Mouse (Mus musculus): ENCODE results near the gene Macrod1.

Gene Macrod1

DNA sequence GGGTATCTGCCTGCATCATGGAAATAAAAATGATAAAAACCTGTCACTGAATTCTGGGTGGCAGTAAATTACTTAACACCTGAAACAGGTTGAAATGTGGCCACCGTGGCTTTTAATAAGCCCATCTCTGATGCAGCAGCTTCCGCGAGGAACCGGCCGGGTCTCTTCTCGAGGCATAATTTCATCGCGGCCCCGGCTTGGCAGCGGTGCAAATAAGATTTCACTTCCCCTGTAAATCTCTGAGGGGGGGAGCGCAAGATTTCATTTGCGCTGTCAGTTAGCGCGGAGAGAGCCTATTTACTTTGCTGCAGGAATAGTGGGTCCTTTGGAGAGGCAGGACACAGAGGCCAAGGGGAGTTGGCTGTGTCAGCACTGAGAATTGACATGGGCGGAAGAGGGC lies 28.1 kb downstream of the Macrod1 start:
- DNase-seq = no peak

DNA sequence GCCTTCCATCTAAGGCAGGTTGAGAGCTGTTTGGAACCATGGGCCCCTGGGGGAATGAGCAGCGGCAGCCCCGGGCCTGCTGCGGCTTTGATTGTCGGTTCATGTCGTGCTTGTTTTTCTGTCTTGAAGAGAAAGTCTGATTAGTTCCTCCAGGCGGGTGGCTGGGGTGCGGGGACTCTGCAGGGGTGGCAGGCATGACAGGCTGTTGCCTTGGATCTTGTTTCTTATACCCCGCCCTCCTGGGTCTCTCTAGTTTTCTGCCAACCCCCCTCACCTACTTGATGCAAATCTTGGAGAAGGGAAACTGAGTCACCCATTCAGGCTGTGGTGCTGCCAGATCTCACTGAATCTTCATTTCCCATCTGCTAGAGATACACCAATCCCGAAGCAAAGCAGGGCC lies 31.9 kb downstream of the Macrod1 start:
- no peak for DNase-seq

DNA sequence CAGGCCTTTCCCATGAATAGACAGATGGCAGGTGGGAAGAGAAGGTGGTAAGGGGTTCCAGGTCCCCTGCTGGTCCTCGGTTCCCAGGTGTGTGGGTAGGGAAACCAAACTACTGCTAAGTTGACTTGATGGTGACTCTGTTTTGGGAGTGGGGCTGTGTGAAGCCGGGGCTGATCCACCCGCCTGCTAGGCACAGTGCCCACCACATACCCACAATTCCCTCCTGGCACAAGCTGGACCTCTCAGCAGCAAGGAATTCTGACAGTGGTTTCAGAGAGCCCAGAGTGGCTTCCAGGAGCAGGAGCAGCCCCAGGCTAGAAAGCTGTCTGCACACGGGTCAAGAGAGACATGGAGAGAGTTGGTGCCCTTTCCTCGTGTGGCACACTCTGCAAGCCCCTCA lies 32.4 kb downstream of the Macrod1 start:
- DNase-seq = no peak

DNA sequence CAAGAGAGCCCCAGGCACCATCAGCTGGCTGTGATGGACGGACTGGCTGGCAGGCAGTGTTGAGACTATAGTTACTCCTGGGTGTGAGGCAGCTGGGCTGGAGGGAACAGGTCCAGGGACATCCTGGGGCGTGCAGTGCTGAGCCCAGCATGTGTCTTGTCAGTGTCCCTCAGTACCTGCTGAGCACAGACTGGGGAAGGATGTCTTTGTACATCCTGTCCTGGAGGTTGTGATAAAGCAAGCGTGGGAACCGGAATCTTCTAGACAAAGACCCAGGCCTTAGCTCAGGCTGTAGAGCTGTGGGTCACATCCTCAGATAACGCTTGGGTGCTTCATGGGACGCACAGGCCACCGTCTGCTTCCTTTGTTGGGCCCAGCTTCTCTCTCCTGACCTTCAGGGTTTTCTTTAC lies 33.2 kb downstream of the Macrod1 start:
- DNase-seq = no peak

DNA sequence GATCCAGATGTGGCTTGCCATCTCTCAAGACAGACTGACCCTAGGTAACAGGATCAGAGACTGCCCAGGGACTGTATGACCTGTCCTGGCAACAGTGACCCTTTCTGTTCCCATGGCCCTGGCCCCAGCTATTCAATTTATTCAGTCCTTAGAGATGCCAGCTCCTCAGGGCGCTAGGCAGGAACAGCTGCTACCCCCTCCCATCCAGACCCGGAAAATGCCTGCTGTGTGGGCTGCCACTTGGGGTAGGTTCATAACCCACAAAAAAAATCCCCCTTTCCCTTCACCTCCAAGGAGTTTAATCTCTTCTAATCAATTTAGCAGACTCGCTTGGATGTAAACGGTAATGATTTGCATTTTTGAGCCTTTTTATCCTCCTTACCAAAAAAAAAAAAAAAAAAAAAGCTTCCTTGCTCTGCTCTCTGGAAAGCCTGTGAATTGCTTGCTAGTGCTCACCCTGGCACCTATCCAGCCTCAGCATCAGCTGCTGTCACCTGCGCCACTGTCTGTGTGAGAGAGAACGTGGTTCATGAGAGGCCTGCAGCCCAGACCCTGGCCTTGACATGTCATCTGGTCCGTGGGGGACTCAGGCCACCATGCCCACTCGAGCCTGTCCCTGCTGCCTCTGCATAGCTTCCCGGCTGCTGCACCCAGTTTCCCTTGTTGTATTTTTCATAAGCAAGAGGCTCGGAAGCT lies 33.9 kb downstream of the Macrod1 start:
- DNase-seq = peak; percentile 60

DNA sequence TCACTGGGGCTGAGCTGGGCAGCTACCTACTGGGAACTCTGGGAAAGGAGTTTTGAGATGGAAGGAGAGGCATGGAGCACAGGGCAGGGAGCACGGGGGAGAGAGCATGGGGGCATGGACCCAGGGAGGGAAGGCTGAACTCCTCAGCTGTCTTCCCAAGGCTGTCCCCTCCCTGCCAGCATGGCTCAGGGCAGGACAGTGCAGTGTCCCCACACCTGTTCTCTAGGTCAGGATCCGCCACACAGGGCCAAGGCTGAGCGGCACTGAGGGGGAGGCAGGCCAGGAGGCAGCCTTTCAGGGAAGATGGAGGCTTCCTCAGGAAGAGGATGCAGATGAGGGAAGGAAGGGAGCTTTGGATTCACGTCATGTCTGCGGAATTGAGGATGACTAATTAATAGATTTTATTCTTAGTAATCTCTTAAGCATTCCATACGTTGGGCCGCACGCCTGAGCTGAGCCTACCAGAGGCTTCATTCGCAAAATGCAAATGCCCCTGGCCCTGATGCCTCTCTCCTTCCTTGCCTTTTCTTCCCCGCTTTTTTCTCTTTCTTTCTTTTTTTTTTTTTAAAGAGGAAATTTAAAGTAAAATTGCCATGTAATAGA lies 34.9 kb downstream of the Macrod1 start:
- DNase-seq = no peak

DNA sequence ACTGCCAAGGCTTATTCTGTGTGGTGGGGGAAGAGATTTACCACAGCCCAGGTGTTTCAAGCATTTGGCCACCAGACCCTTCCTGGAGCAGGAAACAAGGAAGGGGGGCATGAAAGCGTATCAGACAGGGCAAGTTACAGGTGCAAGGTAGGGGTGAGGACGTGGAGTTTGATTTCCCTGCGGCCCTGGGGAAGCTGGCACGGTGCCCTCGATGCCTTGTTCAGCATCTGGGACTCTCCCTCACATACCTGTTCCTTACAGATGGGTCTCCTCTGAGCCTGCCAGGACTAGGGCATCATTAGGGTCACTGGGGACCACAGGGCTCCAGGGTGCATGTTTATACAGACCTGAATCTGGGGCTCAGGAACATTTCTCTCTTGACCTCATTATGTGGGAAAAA lies 36.1 kb downstream of the Macrod1 start:
- no peak for DNase-seq

DNA sequence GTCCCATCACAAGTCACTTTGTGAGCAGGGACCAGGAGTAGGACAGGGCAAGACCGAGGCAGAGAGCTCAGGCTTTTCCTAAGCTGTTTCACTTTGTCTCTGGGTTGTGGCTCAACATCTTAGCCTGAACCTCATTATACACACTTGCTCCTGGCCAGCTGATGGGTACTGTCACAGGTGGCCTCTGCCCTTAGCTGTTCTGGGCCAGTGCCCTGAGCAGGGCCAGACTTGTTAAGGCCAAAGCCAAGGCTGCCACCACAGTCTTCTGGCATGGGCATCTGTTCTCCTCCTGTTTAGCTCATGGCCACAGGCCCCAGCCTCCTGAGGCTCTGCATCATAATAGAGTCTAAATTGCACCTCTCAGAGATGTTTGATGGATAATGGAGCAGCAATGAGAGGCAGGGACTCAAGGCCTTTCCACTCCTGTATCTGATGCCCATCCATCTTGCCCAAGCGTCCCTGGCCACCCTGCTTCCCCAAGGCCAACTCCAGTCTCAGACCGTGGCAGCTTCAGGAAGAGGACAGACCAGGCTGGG lies 43.1 kb downstream of the Macrod1 start:
- DNase-seq = no peak

DNA sequence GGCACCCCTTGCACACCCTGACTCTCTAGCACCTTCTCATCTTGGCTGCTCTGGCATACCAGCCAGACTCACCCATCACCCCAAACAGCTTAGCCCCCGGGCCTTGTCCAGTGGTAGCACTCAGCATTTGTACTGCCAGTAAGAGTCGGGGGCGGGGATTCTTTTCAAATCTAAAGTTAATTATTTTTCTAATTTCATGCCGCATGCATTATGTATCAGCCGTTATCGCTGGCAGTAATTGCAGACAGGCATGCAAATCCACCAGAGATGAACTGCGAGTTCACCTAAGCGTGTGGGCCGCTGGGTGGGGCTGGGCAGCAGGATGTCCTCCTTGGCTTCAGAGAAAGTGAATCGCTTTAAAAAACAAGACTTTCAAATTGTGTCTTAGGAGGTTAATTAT lies 45.4 kb downstream of the Macrod1 start:
- DNase-seq = no peak

DNA sequence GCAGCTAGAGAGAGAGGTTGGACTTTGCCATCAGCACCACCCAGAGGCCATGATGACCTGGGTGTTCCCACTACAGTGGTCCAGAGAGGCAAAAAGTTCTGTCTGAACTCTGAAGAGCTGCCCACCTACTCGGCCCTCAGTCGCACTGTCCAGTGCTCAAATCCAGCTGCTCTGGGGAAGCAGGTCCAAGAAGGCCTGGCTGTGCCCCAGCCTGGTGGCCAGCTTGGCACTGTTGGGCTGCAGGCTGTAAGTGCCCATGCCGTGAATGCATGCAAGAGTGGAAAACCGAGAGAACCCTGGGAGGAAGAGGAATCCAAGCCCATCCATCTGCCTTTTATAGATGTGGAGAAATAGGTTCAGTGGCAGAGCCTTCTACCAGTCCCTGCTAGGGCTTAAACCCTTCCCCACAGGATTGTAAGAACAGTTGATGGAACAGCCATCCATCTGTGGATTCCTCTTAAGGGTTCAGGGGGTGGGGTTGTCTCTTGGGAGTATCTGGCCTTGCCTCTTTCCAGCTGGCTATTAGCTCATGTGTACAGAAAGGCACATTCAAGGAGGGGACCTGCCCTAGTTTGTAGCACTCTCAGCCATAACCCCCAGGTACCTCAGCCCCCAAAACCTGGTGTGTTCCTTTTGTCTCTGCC lies 46.9 kb downstream of the Macrod1 start:
- DNase-seq = no peak

DNA sequence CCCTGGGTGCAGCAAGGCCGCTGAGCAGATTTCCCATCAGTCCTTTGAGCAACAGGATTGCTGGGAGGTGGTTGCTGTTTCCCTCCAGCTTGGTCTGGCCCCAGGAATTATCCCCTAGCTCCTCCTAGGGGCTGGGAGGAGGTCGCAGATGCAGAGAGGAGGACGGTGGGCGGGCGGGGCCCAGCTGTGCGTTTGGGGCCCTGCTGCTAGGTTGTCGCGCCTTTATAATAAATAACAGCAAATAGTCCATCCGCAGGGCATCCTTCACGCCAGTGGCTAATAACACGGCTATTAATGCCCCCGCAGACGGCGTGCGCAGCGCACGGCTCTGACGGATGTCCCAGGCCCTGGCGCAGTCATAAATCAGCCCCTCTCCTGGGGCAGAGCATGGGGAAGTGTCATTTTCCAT lies 47.4 kb downstream of the Macrod1 start:
- no peak for DNase-seq

DNA sequence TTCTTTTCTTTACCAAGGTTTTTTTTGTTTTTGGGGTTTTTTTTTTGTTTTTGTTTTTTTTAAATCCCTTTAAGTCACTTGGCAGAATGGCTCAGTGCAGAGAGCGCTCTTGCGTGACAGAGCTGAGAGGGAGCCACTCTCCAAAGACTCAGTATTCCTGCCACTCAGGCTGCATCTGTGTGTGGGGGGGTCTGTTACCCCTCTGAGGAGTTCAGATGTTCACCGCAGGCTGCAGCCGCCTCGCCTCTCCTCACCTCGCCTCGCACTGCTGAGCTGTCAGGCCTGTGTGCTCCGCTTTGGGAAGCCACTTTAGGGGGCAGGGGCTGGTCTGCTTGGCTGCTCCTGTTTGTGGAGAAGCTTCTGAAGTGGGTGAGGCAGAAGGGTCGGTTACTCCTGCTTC lies 48.9 kb downstream of the Macrod1 start, which contains the start of gene Flrt1:
Gene Flrt1 (minus strand): TSS at position 186 of the 400 bp plus-strand sequence.
- DNase-seq = no peak

DNA sequence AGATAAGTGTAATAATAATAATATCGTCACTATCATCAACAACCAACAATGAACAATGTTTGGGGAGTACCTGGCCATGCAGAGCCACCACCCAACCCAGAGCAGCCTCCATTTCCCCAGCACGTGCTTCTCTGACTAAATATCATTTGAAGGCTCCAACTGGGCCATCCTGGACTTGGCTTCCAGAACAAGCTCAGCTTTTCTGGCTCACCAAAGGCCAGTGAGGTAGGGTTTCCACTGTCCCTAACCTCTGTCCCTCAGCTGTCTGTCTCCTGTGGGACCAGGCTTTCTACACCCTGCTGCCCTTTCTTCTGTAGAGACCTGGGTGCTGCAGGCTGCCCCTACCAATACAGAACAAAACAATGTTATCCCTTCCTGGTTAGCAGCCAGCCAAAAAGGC lies 50.0 kb downstream of the Macrod1 start:
- no peak for DNase-seq

DNA sequence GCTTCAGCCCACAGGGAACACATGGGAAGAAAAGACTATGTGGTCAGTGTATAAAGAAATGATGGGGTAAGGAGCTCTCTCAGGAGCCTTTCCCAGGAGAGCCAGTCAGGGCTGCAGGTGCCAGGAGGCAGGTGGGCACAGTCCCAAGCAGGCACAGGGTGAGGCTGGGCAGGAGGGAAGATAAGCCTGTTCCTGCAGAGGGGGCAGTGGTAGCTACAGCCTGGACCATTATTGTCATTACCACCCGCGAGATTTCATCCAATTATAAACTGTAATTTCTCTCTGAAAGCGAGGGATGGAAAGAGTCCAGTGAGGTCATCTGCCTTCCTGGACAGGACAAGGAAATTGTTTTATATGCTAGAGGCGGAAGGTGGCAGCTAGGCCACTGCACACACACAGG lies 50.6 kb downstream of the Macrod1 start:
- no peak for DNase-seq

DNA sequence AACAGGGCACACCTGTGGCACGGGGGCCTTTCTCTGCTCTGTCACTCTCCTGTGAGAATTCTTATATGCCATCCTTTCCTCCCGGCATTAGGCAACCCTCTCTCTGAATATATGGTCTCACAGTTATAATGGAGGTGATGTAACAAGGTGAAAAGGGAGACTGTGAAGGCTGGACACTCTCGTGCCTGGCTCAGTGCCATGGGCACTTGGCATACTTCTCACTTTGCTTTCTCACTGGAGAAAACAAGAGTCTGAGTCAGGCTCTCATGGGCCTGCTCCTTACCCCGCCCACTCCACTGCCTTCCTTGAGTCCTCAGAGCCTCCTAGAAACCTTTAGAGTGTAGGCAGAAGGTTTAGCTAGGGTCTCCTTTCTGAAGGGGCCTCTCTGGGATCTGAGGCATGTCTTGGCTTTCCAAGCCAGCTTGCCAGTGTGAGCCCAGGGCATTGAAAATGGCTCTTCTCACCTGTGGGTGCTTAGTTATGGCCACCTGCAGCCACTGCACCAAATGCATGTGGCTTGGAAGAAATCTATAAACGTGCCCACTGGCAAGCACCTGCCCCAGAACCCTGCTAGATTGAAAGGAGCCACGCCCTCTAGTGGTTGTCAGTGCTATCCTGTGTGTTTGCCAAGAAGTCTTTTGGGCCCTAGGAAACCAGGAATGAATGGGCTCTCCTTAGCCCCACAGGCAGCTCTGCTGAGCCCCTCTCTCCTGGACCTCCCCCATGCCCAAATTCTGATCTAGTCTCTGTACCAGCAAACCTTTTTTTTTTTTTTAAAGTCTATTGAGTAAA lies 51.7 kb downstream of the Macrod1 start:
- DNase-seq = no peak

DNA sequence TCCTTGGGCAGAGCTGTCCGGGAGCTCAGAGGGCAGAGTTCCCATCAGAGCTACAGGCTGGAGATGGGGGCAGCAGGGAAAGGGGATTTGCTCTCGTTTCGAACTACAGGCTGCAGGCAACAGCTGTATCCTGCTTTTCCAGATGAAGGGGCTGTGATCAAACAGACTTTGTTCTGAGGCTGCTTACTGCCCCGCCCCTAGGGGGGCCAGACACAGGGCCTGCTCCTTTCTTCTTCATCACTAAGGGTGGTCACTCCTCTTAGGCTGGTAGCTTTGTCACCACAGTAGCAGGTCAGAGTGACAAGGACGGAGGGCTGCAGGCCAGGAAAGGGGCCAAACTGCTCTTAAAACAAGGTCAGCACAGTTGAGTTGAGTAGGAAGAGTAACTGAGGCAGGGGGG lies 53.5 kb downstream of the Macrod1 start:
- no peak for DNase-seq

DNA sequence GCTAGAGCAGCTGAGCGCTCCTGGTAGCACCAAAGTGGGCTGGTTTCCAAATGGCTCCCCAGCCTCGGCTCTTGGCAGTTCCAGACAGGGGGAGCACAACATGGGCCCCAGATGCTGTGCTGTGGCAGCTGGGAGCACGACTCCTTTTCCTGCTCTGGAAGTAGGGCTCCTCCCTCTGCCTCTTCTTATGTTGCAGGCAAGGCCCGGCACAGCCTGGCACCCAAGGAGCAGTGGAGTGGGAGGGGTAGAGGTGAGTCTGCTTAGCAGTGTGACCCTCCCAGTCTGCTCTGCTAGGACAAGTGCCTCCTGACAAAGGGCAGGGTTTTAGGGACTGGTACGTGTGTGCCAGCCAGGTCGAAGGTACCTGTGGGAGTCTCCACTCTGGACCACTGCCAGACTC lies 54.3 kb downstream of the Macrod1 start:
- DNase-seq = no peak

DNA sequence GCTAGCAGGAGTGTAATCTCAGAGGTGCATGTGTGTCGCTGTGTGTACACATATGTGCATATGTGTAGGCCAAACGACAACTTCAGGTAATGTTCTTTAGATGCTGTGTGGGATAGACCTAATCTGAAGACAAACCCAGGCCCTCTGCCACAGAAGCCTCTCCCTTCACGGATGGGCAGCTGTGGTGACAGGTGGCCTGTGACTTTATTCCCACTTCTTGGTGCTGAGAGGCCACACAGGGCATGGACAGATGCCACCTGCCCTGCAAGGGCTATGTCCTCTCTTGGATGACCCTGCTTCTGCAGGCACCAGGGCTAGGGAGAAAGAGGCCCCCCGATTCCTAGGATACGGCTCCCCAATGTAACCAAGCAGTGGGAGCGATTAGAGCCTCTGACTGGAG lies 54.7 kb downstream of the Macrod1 start:
- DNase-seq = no peak

DNA sequence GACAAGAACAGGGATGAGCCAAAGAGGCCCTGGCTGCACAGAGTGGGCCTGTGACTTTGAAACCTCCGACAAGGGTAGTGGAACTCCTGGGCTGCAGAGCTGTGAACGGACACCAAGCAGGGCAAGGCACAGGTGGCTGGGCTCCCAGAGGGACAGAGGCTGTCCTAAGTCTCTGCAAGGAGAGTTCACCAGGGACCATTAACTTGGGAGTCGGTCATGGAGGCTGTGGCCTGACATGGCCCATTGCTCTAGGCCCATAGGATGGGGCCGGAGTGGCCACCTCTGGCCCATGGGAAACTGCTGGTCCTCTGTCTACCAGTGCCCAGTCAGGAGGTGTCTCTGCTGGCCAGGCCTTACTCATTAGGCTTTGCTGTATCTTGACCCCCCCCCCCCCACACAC lies 55.1 kb downstream of the Macrod1 start:
- DNase-seq = no peak

DNA sequence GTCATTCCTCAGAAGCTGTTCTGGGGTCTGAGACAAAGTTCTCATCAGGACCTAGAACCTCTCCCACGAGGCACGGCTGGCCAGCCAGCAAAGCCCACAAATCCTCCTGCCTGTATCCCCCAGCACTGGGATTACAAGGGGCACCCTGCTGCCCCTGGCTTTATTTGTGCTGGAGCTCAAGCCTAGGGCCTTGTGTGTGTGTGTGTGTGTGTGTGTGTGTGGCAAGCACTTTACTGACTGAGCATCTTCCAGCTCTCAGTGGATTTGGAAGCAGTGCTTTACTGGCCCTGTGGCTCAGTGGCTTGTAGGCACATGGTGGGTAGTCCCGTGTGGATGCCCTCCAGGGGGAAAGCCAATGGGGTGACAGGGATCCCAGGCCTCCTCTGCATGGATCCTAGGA lies 56.0 kb downstream of the Macrod1 start:
- DNase-seq = no peak

DNA sequence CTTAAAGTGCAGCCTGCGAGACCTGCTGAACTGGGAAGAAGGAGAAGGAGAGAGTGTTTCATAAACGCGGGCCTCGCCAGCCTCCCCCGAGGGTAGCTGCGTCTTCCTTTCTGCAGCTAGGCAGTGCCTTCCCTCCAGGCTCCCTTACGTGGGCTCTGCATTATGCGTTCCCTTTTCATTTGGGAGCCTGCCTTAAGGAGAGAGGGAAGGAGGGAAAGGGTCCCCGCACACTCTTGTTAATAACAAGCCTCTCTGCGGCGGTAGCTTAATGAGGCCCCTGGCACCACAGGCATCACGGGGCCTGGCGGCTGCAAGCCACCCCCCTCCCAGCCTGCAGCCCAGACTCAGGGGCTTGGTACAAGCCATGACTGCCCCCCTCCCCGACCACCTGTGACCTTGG lies 57.0 kb downstream of the Macrod1 start:
- no peak for DNase-seq

DNA sequence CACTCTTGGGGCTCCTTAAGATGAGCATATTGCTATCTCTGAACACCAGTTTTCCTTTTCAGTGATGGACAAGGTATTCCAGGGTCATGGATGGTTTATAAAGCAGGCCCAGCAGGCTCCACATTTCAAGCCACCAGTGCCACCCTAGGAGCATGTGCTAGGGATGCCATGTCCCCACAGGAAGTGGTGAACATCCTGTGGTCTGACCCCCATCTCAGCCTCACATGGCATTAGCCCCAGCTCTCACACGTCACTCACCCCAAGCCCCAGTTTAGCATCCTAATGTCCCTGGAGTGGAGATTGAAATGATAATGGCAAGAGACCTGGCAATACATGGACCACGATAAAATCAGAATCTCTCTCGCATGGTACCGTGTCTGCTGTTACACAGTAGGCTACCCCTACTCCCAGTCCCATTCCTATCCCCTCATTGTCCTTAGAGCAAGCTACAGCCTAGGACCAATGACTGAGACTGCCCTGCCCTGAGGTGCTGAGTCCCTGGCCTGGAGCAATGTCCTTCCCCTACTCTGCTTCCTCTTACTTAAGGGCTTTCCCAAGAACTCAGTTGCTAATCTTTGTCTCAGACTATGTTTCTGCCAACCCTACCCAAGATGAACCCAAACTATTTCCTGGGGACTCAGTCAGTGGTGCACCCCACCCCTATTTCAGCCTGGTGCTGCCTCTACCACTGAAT lies 59.6 kb downstream of the Macrod1 start:
- DNase-seq = no peak

DNA sequence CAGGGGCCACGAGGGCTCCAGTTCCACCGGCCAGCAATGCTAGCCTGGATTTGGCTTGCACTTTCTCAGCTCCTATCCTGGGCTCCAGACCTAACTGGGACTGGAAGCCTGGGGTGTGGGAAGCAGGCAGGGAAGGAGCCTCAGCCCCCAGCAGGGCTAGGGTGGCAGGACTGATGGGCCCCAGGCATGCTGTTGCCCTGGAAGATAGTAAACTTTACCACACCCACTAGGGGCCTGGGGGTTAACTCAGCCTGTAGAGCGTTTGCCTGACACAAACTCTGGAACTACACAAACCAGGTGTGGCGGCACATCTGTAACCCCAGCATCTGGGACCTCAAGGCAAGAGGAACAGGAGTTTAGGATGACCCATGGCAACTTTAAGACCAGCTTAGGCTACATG lies 60.5 kb downstream of the Macrod1 start:
- DNase-seq = no peak

Data from cerebellum, adult 9-11 months (tissue).